Mouse (Mus musculus) stomach, postnatal 0 days (tissue): ENCODE results near the gene Acaa1a. TPM values are rescaled to one million over a fixed set of nuclear protein-coding genes. Genes with fewer than 3 reads are reported as not detected.

Experiments
- ATAC-seq: fragments of 200-750 bp; cut with Nextera tagmentation; 2 replicates; pipeline ENCODE4 v1.8.0; 2017; ENCODE audit not compliant: low FRiP score, low TSS enrichment
- DNase-seq: peaks from one replicate; pipeline ENCODE4 v3.0.0-alpha.2; 2016; ENCODE audit warnings: low spot score
- H3K27ac ChIP-seq: fragments of 300-500 bp; sonication (generic); replicated peaks from 2 replicates; pipeline ENCODE4 v1.5.1; 2014; ENCODE audit warnings: mild to moderate bottlenecking, control low read depth
- H3K27me3 ChIP-seq: fragments of 300-500 bp; sonication (generic); 2 replicates; pipeline ENCODE4 v1.6.1; 2014; ENCODE audit warnings: low read length; ENCODE audit not compliant: control insufficient read depth, insufficient read depth
- H3K36me3 ChIP-seq: fragments of 300-500 bp; sonication (generic); 2 replicates; pipeline ENCODE4 v1.6.1; 2014; ENCODE audit warnings: low read length, mixed read lengths; ENCODE audit not compliant: control insufficient read depth, insufficient read depth
- H3K4me1 ChIP-seq: fragments of 300-500 bp; sonication (generic); replicated peaks from 2 replicates; pipeline ENCODE4 v1.6.1; 2014; ENCODE audit warnings: antibody characterized with exemption; ENCODE audit not compliant: control insufficient read depth, insufficient read depth
- H3K4me2 ChIP-seq: fragments of 300-500 bp; sonication (generic); replicated peaks from 2 replicates; pipeline ENCODE4 v1.6.1; 2014; ENCODE audit warnings: low read depth, mild to moderate bottlenecking, control low read depth, moderate library complexity
- H3K4me3 ChIP-seq: fragments of 300-500 bp; sonication (generic); 2 replicates; pipeline ENCODE4 v1.5.1; 2014; ENCODE audit warnings: low read depth, low read length, control low read depth
- H3K9ac ChIP-seq: fragments of 300-500 bp; sonication (generic); 2 replicates; pipeline ENCODE4 v1.6.1; 2014; ENCODE audit warnings: mild to moderate bottlenecking, low read length, control low read depth, mixed read lengths
- H3K9me3 ChIP-seq: fragments of 300-500 bp; sonication (generic); 2 replicates; pipeline ENCODE4 v1.6.1; 2016; ENCODE audit warnings: low read length; ENCODE audit not compliant: control insufficient read depth
- CTCF ChIP-seq: IDR thresholded peaks from 2 replicates; pipeline ENCODE4 v1.5.1; 2016; ENCODE audit warnings: antibody characterized with exemption, low read depth, mild to moderate bottlenecking, moderate library complexity
- EP300 ChIP-seq: optimal IDR thresholded peaks from 2 replicates; pipeline ENCODE3; 2016; ENCODE audit warnings: antibody characterized with exemption
- whole genome bisulfite sequencing: fragments of 180-500 bp; shearing (Covaris S2); extraction: QIAGEN DNeasy Blood & Tissue Kit; methylation state at CpG from one replicate; pipeline ENCODE4 v1.1.7; 2014; 5-methylcytosine and 5-hydroxymethylcytosine counted together
- polyA plus RNA-seq: library from polyadenylated mRNA; unstranded; fragments of >200 nt; fragmentation: Nextera tagmentation; extraction: Ambion mirVana; gene quantifications from 2 replicates; pipeline ENCODE4 v1.2.1, GENCODE M21; 2015

Gene Acaa1a
- polyA plus RNA-seq, 1 experiment from 2014 or later, result 181 TPM

DNA sequence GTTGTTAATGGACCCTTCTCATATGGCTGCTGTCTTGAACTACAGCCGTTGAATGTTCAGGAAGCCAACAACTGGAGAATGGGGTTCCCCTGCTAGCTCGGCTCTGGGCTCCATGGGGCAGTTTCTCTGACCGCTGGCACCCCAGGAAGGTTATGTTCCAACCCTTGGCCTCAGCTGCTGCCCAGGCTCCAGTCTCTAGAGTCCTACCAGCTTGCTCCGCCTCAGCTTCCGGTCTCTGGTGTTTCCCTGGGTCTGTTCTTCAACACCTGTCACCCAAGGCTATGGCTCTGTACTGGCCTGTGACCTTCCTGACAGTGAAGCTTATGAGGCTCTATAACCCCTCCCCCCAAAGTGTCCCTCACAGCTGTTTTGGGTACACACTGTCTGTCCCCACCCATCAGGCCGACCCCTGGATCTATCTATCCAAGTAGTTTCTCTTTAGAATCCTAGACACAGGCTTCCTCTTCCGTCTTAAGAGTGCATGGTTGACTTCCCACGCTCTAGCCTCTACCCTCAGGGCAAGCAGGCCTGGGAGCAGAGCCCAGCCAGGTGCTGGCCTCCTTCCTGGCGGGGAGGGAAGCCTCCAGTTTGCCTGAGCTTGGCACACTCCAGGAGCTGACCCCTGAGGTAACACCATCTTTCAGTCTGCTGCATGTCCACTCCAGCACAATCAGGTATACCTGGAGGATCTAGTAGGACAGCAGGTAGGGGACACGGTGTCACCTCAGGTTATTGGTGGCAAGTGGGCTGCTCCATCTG lies 11.7 kb downstream of the Acaa1a start:
- no peak for DNase-seq
- Histone ChIP-seq H3K9me3 (no peaks in the 10 kb centered on the region), H3K4me2 (no peak overlapping the region), H3K9ac (no peak overlapping the region), H3K27me3 (no peaks in the 10 kb centered on the region), H3K4me3 (no peak overlapping the region), H3K4me1 (no peaks in the 10 kb centered on the region), H3K36me3 (peaks cover 22% of the 10 kb centered on the region), H3K27ac (no peak overlapping the region)
- no peak for TF ChIP-seq CTCF
- no peak for TF ChIP-seq EP300
- WGBS, result 90% methylated on average over 10 of the region's 10 CpGs
- ATAC-seq, result peak; percentile 16; the same call in 1 of the 2 replicates

DNA sequence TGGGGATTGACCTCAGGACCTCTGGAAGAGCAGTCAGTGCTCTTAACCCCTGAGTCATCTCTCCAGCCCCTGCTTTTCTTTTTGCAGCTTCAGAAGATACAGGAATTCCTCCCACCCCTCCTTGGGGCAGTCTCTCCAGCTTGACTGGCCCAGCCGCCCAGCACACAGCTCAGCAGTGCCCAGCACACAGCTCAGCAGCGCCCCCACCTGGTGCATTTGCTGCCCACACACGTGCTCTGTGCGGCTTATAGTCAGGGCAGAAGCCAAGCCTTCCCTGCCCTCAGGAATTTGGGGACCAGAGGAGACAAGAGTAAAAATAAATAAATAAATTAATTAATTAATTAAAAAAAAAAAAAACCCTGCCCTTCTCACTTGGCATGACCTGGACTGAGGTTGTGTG lies 12.6 kb downstream of the Acaa1a start:
- peak; percentile 90 for DNase-seq
- ATAC-seq, result peak; percentile 85
- no peak overlapping the region for H3K9ac ChIP-seq

DNA sequence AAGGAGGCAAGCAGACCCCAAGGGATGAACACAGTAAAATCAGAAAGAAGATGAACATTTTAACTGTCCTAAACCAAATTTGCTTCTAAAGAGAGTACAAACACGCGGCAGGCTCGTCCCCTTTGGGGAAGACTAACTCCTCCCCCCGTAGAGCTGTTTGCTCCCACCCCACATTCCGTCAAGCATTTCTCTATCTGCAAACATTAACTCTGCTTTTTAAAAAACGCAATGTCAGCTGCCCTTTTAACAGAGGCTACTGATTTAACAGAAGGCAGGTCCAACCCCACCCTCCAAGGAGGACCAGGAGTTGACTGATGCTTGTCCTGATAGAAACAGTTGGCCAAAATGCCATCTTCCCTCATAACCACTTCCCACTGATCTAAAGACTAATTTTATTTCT lies 14.4 kb downstream of the Acaa1a start:
- H3K4me3 ChIP-seq, result no peak overlapping the region
- no peak overlapping the region for H3K27ac ChIP-seq
- DNase-seq (no peak), ATAC-seq (no peak)
- no peaks in the 10 kb centered on the region for H3K9me3 ChIP-seq
- peaks cover 9% of the 10 kb centered on the region; the same call in 1 of the 2 replicates for H3K36me3 ChIP-seq
- H3K9ac ChIP-seq, result no peak overlapping the region
- no peak overlapping the region for H3K4me2 ChIP-seq
- no peaks in the 10 kb centered on the region for H3K27me3 ChIP-seq
- H3K4me1 ChIP-seq, result no peaks in the 10 kb centered on the region
- no peak for TF ChIP-seq CTCF
- no peak for TF ChIP-seq EP300
- WGBS, result 50% methylated on average over 6 of the region's 6 CpGs

More for the DNA sequence above, 12.6 kb downstream of the Acaa1a start:
- H3K9me3 ChIP-seq, result no peaks in the 10 kb centered on the region
- no peaks in the 10 kb centered on the region for H3K4me1 ChIP-seq
- H3K4me2 ChIP-seq, result no peak overlapping the region
- H3K36me3 ChIP-seq, result peaks cover 18% of the 10 kb centered on the region
- H3K27ac ChIP-seq, result no peak overlapping the region
- WGBS, result 31% methylated on average over 4 of the region's 4 CpGs
- no peaks in the 10 kb centered on the region for H3K27me3 ChIP-seq
- no peak overlapping the region for H3K4me3 ChIP-seq
- TF ChIP-seq CTCF, result peak; percentile 92
- TF ChIP-seq EP300, result no peak

GRCm38 (mm10) chr9:119355943-119356342 lies 16.5 kb downstream of the Acaa1a start:
- no peak overlapping the region for H3K4me2 ChIP-seq
- WGBS, result 48% methylated on average over 6 of the region's 6 CpGs
- H3K27me3 ChIP-seq, result no peaks in the 10 kb centered on the region
- DNase-seq, result peak; percentile 40
- H3K27ac ChIP-seq, result no peak overlapping the region
- no peak overlapping the region for H3K9ac ChIP-seq
- no peaks in the 10 kb centered on the region for H3K9me3 ChIP-seq
- TF ChIP-seq EP300 (no peak), CTCF (no peak)
- H3K36me3 ChIP-seq, result peaks cover 5% of the 10 kb centered on the region; the same call in 1 of the 2 replicates
- peak; percentile 35 for ATAC-seq
- no peak overlapping the region for H3K4me3 ChIP-seq
- H3K4me1 ChIP-seq, result no peaks in the 10 kb centered on the region

- H3K9me3 ChIP-seq, result no peaks in the 10 kb centered on the region
- no peak within 1 kb of the TSS for H3K27ac ChIP-seq
- no peaks in the 10 kb centered on the region for H3K27me3 ChIP-seq
- peak; percentile 92 for TF ChIP-seq CTCF
- no peak for TF ChIP-seq EP300
- H3K36me3 ChIP-seq, result no peaks in the 10 kb centered on the region
- ATAC-seq (peak; percentile 90), DNase-seq (peak; percentile 96)
- H3K4me3 ChIP-seq, result peak within 1 kb of the TSS; percentile 65
- H3K4me2 ChIP-seq, result peak within 1 kb of the TSS; percentile 92
- 2% methylated on average over 64 of the region's 65 CpGs for WGBS
- peak within 1 kb of the TSS; percentile 73 for H3K9ac ChIP-seq
- no peaks in the 10 kb centered on the region for H3K4me1 ChIP-seq
Observed at GRCm38 (mm10) chr9:119357331-119358057, 18.0 kb downstream of the Acaa1a start, which contains the start of gene Xylb. Xylb (plus strand) TSS chr9:119357381.

DNA sequence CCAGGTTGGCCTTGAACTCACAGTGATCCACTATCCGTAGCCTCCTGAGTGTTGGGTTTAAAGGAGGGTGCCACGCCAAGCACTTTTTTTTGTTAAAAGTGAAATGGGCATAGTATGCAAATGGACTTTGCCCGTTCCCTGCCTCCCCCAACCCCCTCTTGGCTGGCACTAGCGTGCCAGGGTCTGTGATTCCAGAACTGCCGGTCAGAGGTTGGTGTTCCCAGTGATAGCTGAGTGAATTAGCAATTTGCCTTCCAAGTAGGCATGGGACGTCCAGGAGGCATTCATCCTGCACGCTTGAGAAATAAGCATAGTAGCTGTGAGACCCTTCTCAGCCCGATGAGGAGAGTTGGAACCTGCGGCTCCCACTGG lies 18.6 kb downstream of the Acaa1a start:
- ATAC-seq (no peak), DNase-seq (no peak)
- H3K27me3 ChIP-seq, result no peaks in the 10 kb centered on the region
- H3K9ac ChIP-seq, result no peak overlapping the region
- H3K27ac ChIP-seq, result no peak overlapping the region
- no peaks in the 10 kb centered on the region for H3K36me3 ChIP-seq
- 39% methylated on average over 9 of the region's 9 CpGs for WGBS
- H3K4me3 ChIP-seq, result peak overlapping the region; percentile 65
- no peaks in the 10 kb centered on the region for H3K9me3 ChIP-seq
- TF ChIP-seq CTCF, result no peak
- TF ChIP-seq EP300, result no peak
- H3K4me2 ChIP-seq, result peak overlapping the region; percentile 92
- H3K4me1 ChIP-seq, result no peaks in the 10 kb centered on the region
